Mouse (Mus musculus) cortical plate, adult 2 months (tissue): Measurements from ENCODE around the gene Nfya.

ENCODE experiments used
- CTCF ChIP-seq: fragments of 200-500 bp; IDR thresholded peaks from 2 replicates; pipeline ENCODE4 v1.5.1; 2011; ENCODE audit warnings: mild to moderate bottlenecking, control low read depth, low read length; ENCODE audit not compliant: insufficient read depth; ENCODE audit errors: extremely low read depth
- POLR2A ChIP-seq: fragments of 200-500 bp; IDR thresholded peaks from 2 replicates; pipeline ENCODE4 v1.6.1; 2011; ENCODE audit warnings: mild to moderate bottlenecking, low read length, control low read depth; ENCODE audit not compliant: insufficient read depth; ENCODE audit errors: extremely low read depth

DNA sequence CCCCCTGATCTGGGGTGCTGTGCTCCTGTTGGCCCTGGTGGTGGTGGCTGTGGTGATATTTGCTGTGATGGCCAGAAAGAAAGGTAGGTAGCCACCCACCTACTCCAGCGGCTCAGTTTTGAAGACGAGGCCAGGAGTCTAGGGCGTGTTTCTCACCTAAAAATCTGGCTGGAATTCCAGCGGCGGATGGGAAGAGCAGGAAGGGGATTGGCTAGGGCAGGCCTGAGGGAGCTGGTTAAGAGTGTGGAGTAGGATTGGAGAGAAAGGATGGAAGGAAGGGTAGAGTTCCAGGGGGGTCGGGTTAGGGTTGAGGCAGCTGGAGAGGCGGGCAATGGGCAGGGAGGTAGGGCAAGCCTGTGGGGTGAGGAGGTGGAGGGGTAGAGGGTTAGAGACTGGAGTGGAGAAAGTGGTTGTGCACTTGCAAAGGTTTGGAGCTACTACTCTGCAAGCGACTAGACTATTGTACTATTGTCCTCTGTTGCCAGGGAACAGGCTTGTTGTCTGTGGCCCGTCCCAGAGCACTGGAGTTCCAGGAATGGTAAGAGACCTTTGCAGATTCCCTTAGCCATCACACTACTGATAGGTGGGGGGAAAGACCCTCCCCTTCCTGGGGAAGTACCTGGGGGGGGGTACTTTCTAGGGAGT is 44.1 kb downstream of the Nfya start:
- TF ChIP-seq POLR2A (no peak), CTCF (no peak)
